Mouse (Mus musculus): ENCODE results near the gene Gpr135. TPM values are rescaled to one million over a fixed set of nuclear protein-coding genes. Genes with fewer than 3 reads are reported as not detected.

The Gpr135 gene
- polyA plus RNA-seq, 2 experiments = 0.13 to 0.49 TPM

- Histone ChIP-seq H3K9ac (replicated peaks) (peak within 1 kb of the TSS; percentile 78), H3K9me3 (ENCODE audit: control insufficient read depth, low read length) (no peaks in the 10 kb centered on the region), H3K4me2 (ENCODE audit: low read depth) (peak within 1 kb of the TSS; percentile 90), H3K36me3 (replicated peaks; ENCODE audit: control insufficient read depth, insufficient read depth, low read depth) (no peaks in the 10 kb centered on the region), H3K27me3 (ENCODE audit: control insufficient read depth, insufficient read depth, low read length) (peaks cover 9% of the 10 kb centered on the region; the same call in 1 of the 2 replicates), H3K27ac (peak within 1 kb of the TSS; percentile 66), H3K4me3 (ENCODE audit: insufficient read depth in 1 of 2, low read depth in 2 of 2, low read length in 2 of 2) (peak within 1 kb of the TSS; percentile 84 to 91), H3K4me1 (replicated peaks; ENCODE audit: control insufficient read depth in 2 of 2, insufficient read depth in 2 of 2, low read length in 1 of 2) (peaks cover 0 to 3% of the 10 kb centered on the region in 2 experiments; a peak in 3 of 4 replicates)
- DNase-seq (ENCODE audit: low read depth in 3 of 3, low spot score in 3 of 3) (peak; percentile 94 to 96 (median 95)), ATAC-seq (ENCODE audit: insufficient read depth) (peak; percentile 89)
- WGBS (ENCODE audit: insufficient replicate concordance) = under 1% methylated on average over 60 of the region's 60 CpGs
- TF ChIP-seq CTCF (IDR thresholded peaks at IDR 0.05; ENCODE audit: low read depth) (no peak), EP300 (IDR thresholded peaks at IDR 0.05; ENCODE audit: low read depth) (no peak)
Measured at GRCm38 (mm10) chr12:72085329-72086165, 14.6 kb upstream of the Gpr135 start, which contains the start of the genes L3hypdh and Jkamp. L3hypdh (minus strand) TSS chr12:72085439. Jkamp (plus strand) TSS chr12:72085589.

- Histone ChIP-seq H3K4me3 (ENCODE audit: insufficient read depth in 1 of 2, low read depth in 2 of 2, low read length in 2 of 2) (peak overlapping the region; percentile 53 to 91), H3K27me3 (ENCODE audit: control insufficient read depth, insufficient read depth, low read length) (peaks cover 9% of the 10 kb centered on the region; the same call in 1 of the 2 replicates), H3K9me3 (ENCODE audit: control insufficient read depth, low read length) (no peaks in the 10 kb centered on the region), H3K4me2 (ENCODE audit: low read depth) (peak overlapping the region; percentile 90), H3K36me3 (replicated peaks; ENCODE audit: control insufficient read depth, insufficient read depth, low read depth) (no peaks in the 10 kb centered on the region), H3K27ac (peak overlapping the region; percentile 15), H3K4me1 (replicated peaks; ENCODE audit: control insufficient read depth in 2 of 2, insufficient read depth in 2 of 2, low read length in 1 of 2) (peaks cover 0 to 3% of the 10 kb centered on the region in 2 experiments; a peak in 3 of 4 replicates), H3K9ac (replicated peaks) (peak overlapping the region; percentile 15)
- no peak; the same call in 1 of the 2 replicates for ATAC-seq (ENCODE audit: insufficient read depth)
- no peak for TF ChIP-seq EP300 (IDR thresholded peaks at IDR 0.05; ENCODE audit: low read depth)
- TF ChIP-seq CTCF (IDR thresholded peaks at IDR 0.05; ENCODE audit: low read depth) = no peak
- under 1% methylated on average over 31 of the region's 31 CpGs for WGBS (ENCODE audit: insufficient replicate concordance)
- DNase-seq (ENCODE audit: low read depth in 3 of 3, low spot score in 3 of 3) = no peak
Measured at GRCm38 (mm10) chr12:72085024-72085328, 14.1 kb upstream of the Gpr135 start.

GRCm38 (mm10) chr12:72084261-72085023 is 13.5 kb upstream of the Gpr135 start:
- H3K4me2 ChIP-seq (ENCODE audit: low read depth) = peak overlapping the region; percentile 90
- peaks cover 0 to 3% of the 10 kb centered on the region in 2 experiments; a peak in 3 of 4 replicates for H3K4me1 ChIP-seq (replicated peaks; ENCODE audit: control insufficient read depth in 2 of 2, insufficient read depth in 2 of 2, low read length in 1 of 2)
- no peaks in the 10 kb centered on the region for H3K36me3 ChIP-seq (replicated peaks; ENCODE audit: control insufficient read depth, insufficient read depth, low read depth)
- WGBS (ENCODE audit: insufficient replicate concordance) = 8% methylated on average over 46 of the region's 46 CpGs
- TF ChIP-seq CTCF (IDR thresholded peaks at IDR 0.05; ENCODE audit: low read depth) (no peak), EP300 (IDR thresholded peaks at IDR 0.05; ENCODE audit: low read depth) (no peak)
- no peaks in the 10 kb centered on the region for H3K9me3 ChIP-seq (ENCODE audit: control insufficient read depth, low read length)
- H3K27ac ChIP-seq = peak overlapping the region; percentile 15
- H3K27me3 ChIP-seq (ENCODE audit: control insufficient read depth, insufficient read depth, low read length) = peaks cover 9% of the 10 kb centered on the region; the same call in 1 of the 2 replicates
- peak overlapping the region; percentile 53 to 91 for H3K4me3 ChIP-seq (ENCODE audit: insufficient read depth in 1 of 2, low read depth in 2 of 2, low read length in 2 of 2)
- peak overlapping the region; percentile 38 for H3K9ac ChIP-seq (replicated peaks)
- ATAC-seq (ENCODE audit: insufficient read depth) (no peak), DNase-seq (ENCODE audit: low read depth in 3 of 3, low spot score in 3 of 3) (no peak)

GRCm38 (mm10) chr12:72083265-72083664 is 12.3 kb upstream of the Gpr135 start:
- peaks cover 0 to 3% of the 10 kb centered on the region in 2 experiments; a peak in 3 of 4 replicates for H3K4me1 ChIP-seq (replicated peaks; ENCODE audit: control insufficient read depth in 2 of 2, insufficient read depth in 2 of 2, low read length in 1 of 2)
- no peak overlapping the region for H3K4me2 ChIP-seq (ENCODE audit: low read depth)
- H3K27me3 ChIP-seq (ENCODE audit: control insufficient read depth, insufficient read depth, low read length) = peaks cover 9% of the 10 kb centered on the region; the same call in 1 of the 2 replicates
- ATAC-seq (ENCODE audit: insufficient read depth) (no peak), DNase-seq (ENCODE audit: low read depth in 3 of 3, low spot score in 3 of 3) (no peak)
- WGBS (ENCODE audit: insufficient replicate concordance) = 54% methylated on average over 9 of the region's 9 CpGs
- H3K9me3 ChIP-seq (ENCODE audit: control insufficient read depth, low read length) = no peaks in the 10 kb centered on the region
- H3K9ac ChIP-seq (replicated peaks) = no peak overlapping the region
- TF ChIP-seq CTCF (IDR thresholded peaks at IDR 0.05; ENCODE audit: low read depth) (no peak), EP300 (IDR thresholded peaks at IDR 0.05; ENCODE audit: low read depth) (no peak)
- H3K4me3 ChIP-seq (ENCODE audit: insufficient read depth in 1 of 2, low read depth in 2 of 2, low read length in 2 of 2) = no peak overlapping the region
- H3K27ac ChIP-seq = no peak overlapping the region
- H3K36me3 ChIP-seq (replicated peaks; ENCODE audit: control insufficient read depth, insufficient read depth, low read depth) = no peaks in the 10 kb centered on the region
